Comparison of ENCODE assay signal across 16 mouse cellular contexts in genomic region chr2:84025217-84025616, GRCm38 (mm10). TPM values are rescaled to one million over a fixed set of nuclear protein-coding genes. Genes with fewer than 3 reads are reported as not detected.
DNase-seq lines count a peak whose midpoint lies in the region; ATAC-seq and TF ChIP-seq lines count a peak whose summit lies in the region.
"Had no signal": no experiment of that assay in that cellular context is flagged by ENCODE, and none has a peak within 500 bp of the region (broad histone marks: within the 10 kb centered on the region; RNA-seq: fewer than 3 reads in every experiment).

No protein-coding gene starts in this region.

- ATAC-seq in midbrain, embryonic 12.5 days (ENCODE audit: low FRiP score, low read depth) = peak; percentile 41; the same call in 1 of the 2 replicates
- no peak for ATAC-seq in liver, postnatal 0 days
- no peak for ATAC-seq in erythroblast, adult 5-6 weeks (replicated peaks; ENCODE audit: low FRiP score, poor library complexity, severe bottlenecking)
- ATAC-seq: activated CD4-positive, CD25-positive, alpha-beta regulatory T cell, adult 4 months; liver, embryonic 12.5 days had no signal

- H3K9ac ChIP-seq in midbrain, embryonic 12.5 days (replicated peaks) = no peak overlapping the region
- H3K9ac ChIP-seq in liver, postnatal 0 days (replicated peaks) = no peak overlapping the region
- H3K9ac ChIP-seq: liver, embryonic 12.5 days; neural tube, embryonic 13.5 days had no signal

- DNase-seq in cerebellum, postnatal 10 days = peak; percentile 10 to 12
- DNase-seq in cerebellum, adult 9-11 months = no peak
- DNase-seq in midbrain, embryonic 10.5 days (ENCODE audit: low spot score) = no peak
- DNase-seq in heart, adult 9 months (ENCODE audit: low spot score in 2 of 2) = peak; percentile 80 to 84
- DNase-seq in skeletal muscle tissue, adult 2 months (ENCODE audit: low read depth, low spot score) = peak; percentile 78
- no peak for DNase-seq in liver, postnatal 0 days
- DNase-seq: right cerebral cortex, postnatal 25 days had no signal

- no peaks in the 10 kb centered on the region for H3K9me3 ChIP-seq in midbrain, embryonic 12.5 days
- no peaks in the 10 kb centered on the region for H3K9me3 ChIP-seq in midbrain, embryonic 10.5 days (replicated peaks)
- H3K9me3 ChIP-seq in liver, postnatal 0 days (ENCODE audit: low read length) = no peaks in the 10 kb centered on the region
- H3K9me3 ChIP-seq: hindbrain, embryonic 10.5 days; liver, embryonic 12.5 days; megakaryocyte, embryonic 14.5 days; neural tube, embryonic 13.5 days had no signal

- no peak for TF ChIP-seq CTCF in liver, postnatal 0 days (IDR thresholded peaks at IDR 0.05; ENCODE audit: low read depth)

- H3K27me3 ChIP-seq in midbrain, embryonic 12.5 days = no peaks in the 10 kb centered on the region
- H3K27me3 ChIP-seq in midbrain, embryonic 10.5 days (ENCODE audit: low read depth, poor library complexity, severe bottlenecking) = no peaks in the 10 kb centered on the region
- no peaks in the 10 kb centered on the region for H3K27me3 ChIP-seq in liver, postnatal 0 days (ENCODE audit: insufficient read depth, low read length)
- H3K27me3 ChIP-seq: liver, embryonic 12.5 days; megakaryocyte, embryonic 14.5 days; neural tube, embryonic 13.5 days had no signal

- no peaks in the 10 kb centered on the region for H3K36me3 ChIP-seq in midbrain, embryonic 12.5 days
- no peaks in the 10 kb centered on the region for H3K36me3 ChIP-seq in midbrain, embryonic 10.5 days
- no peaks in the 10 kb centered on the region for H3K36me3 ChIP-seq in liver, postnatal 0 days (replicated peaks; ENCODE audit: insufficient read depth, low read length)
- H3K36me3 ChIP-seq: hindbrain, embryonic 10.5 days; liver, embryonic 12.5 days; neural tube, embryonic 13.5 days had no signal

- TF ChIP-seq EP300 in liver, postnatal 0 days (IDR thresholded peaks at IDR 0.05; ENCODE audit: low read depth) = no peak

- no peak overlapping the region for H3K27ac ChIP-seq in midbrain, embryonic 12.5 days (replicated peaks)
- no peak overlapping the region for H3K27ac ChIP-seq in midbrain, embryonic 10.5 days (replicated peaks)
- no peak overlapping the region for H3K27ac ChIP-seq in liver, postnatal 0 days (ENCODE audit: low read depth)
- H3K27ac ChIP-seq: hindbrain, embryonic 10.5 days; liver, embryonic 12.5 days; neural tube, embryonic 13.5 days had no signal

- no peak overlapping the region for H3K4me2 ChIP-seq in midbrain, embryonic 12.5 days (replicated peaks)
- H3K4me2 ChIP-seq in liver, postnatal 0 days (ENCODE audit: low read depth, low read length) = no peak overlapping the region
- H3K4me2 ChIP-seq: liver, embryonic 12.5 days; neural tube, embryonic 13.5 days had no signal

- WGBS in midbrain, embryonic 12.5 days = 31% methylated on average over 4 of the region's 4 CpGs
- 54% methylated on average over 4 of the region's 4 CpGs for WGBS in midbrain, embryonic 10.5 days
- 77% methylated on average over 4 of the region's 4 CpGs for WGBS in liver, postnatal 0 days (ENCODE audit: insufficient replicate concordance)

- H3K4me3 ChIP-seq in midbrain, embryonic 12.5 days = no peak overlapping the region
- no peak overlapping the region for H3K4me3 ChIP-seq in midbrain, embryonic 10.5 days
- H3K4me3 ChIP-seq in liver, postnatal 0 days (ENCODE audit: low read depth, low read length) = no peak overlapping the region
- H3K4me3 ChIP-seq: hindbrain, embryonic 10.5 days; liver, embryonic 12.5 days; megakaryocyte, embryonic 14.5 days; neural tube, embryonic 13.5 days had no signal

- peaks cover 4% of the 10 kb centered on the region; the same call in 1 of the 2 replicates for H3K4me1 ChIP-seq in midbrain, embryonic 12.5 days
- no peaks in the 10 kb centered on the region for H3K4me1 ChIP-seq in midbrain, embryonic 10.5 days
- H3K4me1 ChIP-seq in liver, postnatal 0 days (ENCODE audit: insufficient read depth) = 0 out of 2 replicates have a peak, but pooled peaks cover 3% of the 10 kb centered on the region
- H3K4me1 ChIP-seq: hindbrain, embryonic 10.5 days; neural tube, embryonic 13.5 days had no signal

RNA-seq across cellular contexts. Expression of gene Gm13691, which starts 34.9 kb away (rescaled TPM):
- not detected in 2 replicates for polyA plus RNA-seq in midbrain, embryonic 12.5 days (2016; fragmentation: Nextera tagmentation; extraction: Ambion mirVana)
- polyA plus RNA-seq in midbrain, embryonic 10.5 days (2016; fragmentation: Nextera tagmentation; extraction: Ambion mirVana) = not detected in 2 replicates
- polyA plus RNA-seq in liver, postnatal 0 days (2015; fragmentation: Nextera tagmentation; extraction: Ambion mirVana) = not detected in 2 replicates
- total RNA-seq in erythroblast, adult 5-6 weeks (2015; ENCODE audit: low replicate concordance) = not detected in 2 replicates
- 0.14 TPM in 1 of 2 replicates, not detected in the other for total RNA-seq in erythroblast, adult 5-6 weeks (2017; ENCODE audit: low replicate concordance)
- polyA plus RNA-seq: activated CD4-positive, CD25-positive, alpha-beta regulatory T cell, adult 4 months; hindbrain, embryonic 10.5 days; kidney, embryonic 14.5 days; liver, embryonic 12.5 days; neural tube, embryonic 13.5 days had no signal

RNA-seq across cellular contexts. Expression of gene Gm13697, which starts 40.7 kb away (rescaled TPM):
- not detected in 2 replicates for polyA plus RNA-seq in midbrain, embryonic 12.5 days (2016; fragmentation: Nextera tagmentation; extraction: Ambion mirVana)
- polyA plus RNA-seq in midbrain, embryonic 10.5 days (2016; fragmentation: Nextera tagmentation; extraction: Ambion mirVana) = not detected in 2 replicates
- polyA plus RNA-seq in liver, postnatal 0 days (2015; fragmentation: Nextera tagmentation; extraction: Ambion mirVana) = not detected in 2 replicates
- not detected in 2 replicates for total RNA-seq in erythroblast, adult 5-6 weeks (2015; ENCODE audit: low replicate concordance)
- 0.42 TPM in 1 of 2 replicates, not detected in the other for total RNA-seq in erythroblast, adult 5-6 weeks (2017; ENCODE audit: low replicate concordance)
- polyA plus RNA-seq: activated CD4-positive, CD25-positive, alpha-beta regulatory T cell, adult 4 months; hindbrain, embryonic 10.5 days; kidney, embryonic 14.5 days; liver, embryonic 12.5 days; neural tube, embryonic 13.5 days had no signal

RNA-seq across cellular contexts. Expression of gene Gm13694, which starts 46.5 kb away (rescaled TPM):
- not detected in 2 replicates for polyA plus RNA-seq in midbrain, embryonic 12.5 days (2016; fragmentation: Nextera tagmentation; extraction: Ambion mirVana)
- not detected in 2 replicates for polyA plus RNA-seq in midbrain, embryonic 10.5 days (2016; fragmentation: Nextera tagmentation; extraction: Ambion mirVana)
- not detected in 2 replicates for polyA plus RNA-seq in liver, postnatal 0 days (2015; fragmentation: Nextera tagmentation; extraction: Ambion mirVana)
- total RNA-seq in erythroblast, adult 5-6 weeks (2015; ENCODE audit: low replicate concordance) = not detected in 2 replicates
- total RNA-seq in erythroblast, adult 5-6 weeks (2017; ENCODE audit: low replicate concordance) = 0.42 TPM in 1 of 2 replicates, not detected in the other
- polyA plus RNA-seq: activated CD4-positive, CD25-positive, alpha-beta regulatory T cell, adult 4 months; hindbrain, embryonic 10.5 days; kidney, embryonic 14.5 days; liver, embryonic 12.5 days; neural tube, embryonic 13.5 days had no signal

RNA-seq across cellular contexts. Expression of gene Gm13696, which starts 52.3 kb away (rescaled TPM):
- not detected in 2 replicates for polyA plus RNA-seq in midbrain, embryonic 12.5 days (2016; fragmentation: Nextera tagmentation; extraction: Ambion mirVana)
- not detected in 2 replicates for polyA plus RNA-seq in midbrain, embryonic 10.5 days (2016; fragmentation: Nextera tagmentation; extraction: Ambion mirVana)
- not detected in 2 replicates for polyA plus RNA-seq in liver, postnatal 0 days (2015; fragmentation: Nextera tagmentation; extraction: Ambion mirVana)
- not detected in 2 replicates for total RNA-seq in erythroblast, adult 5-6 weeks (2015; ENCODE audit: low replicate concordance)
- total RNA-seq in erythroblast, adult 5-6 weeks (2017; ENCODE audit: low replicate concordance) = 0.42 TPM in 1 of 2 replicates, not detected in the other
- polyA plus RNA-seq: activated CD4-positive, CD25-positive, alpha-beta regulatory T cell, adult 4 months; hindbrain, embryonic 10.5 days; kidney, embryonic 14.5 days; liver, embryonic 12.5 days; neural tube, embryonic 13.5 days had no signal

RNA-seq across cellular contexts. Expression of gene Gm13695, which starts 58.1 kb away (rescaled TPM):
- polyA plus RNA-seq in midbrain, embryonic 12.5 days (2016; fragmentation: Nextera tagmentation; extraction: Ambion mirVana) = not detected in 2 replicates
- polyA plus RNA-seq in midbrain, embryonic 10.5 days (2016; fragmentation: Nextera tagmentation; extraction: Ambion mirVana) = not detected in 2 replicates
- polyA plus RNA-seq in liver, postnatal 0 days (2015; fragmentation: Nextera tagmentation; extraction: Ambion mirVana) = not detected in 2 replicates
- not detected in 2 replicates for total RNA-seq in erythroblast, adult 5-6 weeks (2015; ENCODE audit: low replicate concordance)
- total RNA-seq in erythroblast, adult 5-6 weeks (2017; ENCODE audit: low replicate concordance) = 0.42 TPM in 1 of 2 replicates, not detected in the other
- total RNA-seq: ES-E14 had no signal
- polyA plus RNA-seq: activated CD4-positive, CD25-positive, alpha-beta regulatory T cell, adult 4 months; hindbrain, embryonic 10.5 days; kidney, embryonic 14.5 days; liver, embryonic 12.5 days; neural tube, embryonic 13.5 days had no signal

Comparison
In these comparisons a context has a peak if more than half of its experiments do, and no peak if none do; other contexts are left out.
1. DNase-seq: peak in cerebellum, postnatal 10 days (2 of 2), heart, adult 9 months (2 of 2) and skeletal muscle tissue, adult 2 months (single experiment); none in cerebellum, adult 9-11 months (single experiment), midbrain, embryonic 10.5 days (single experiment) and liver, postnatal 0 days (single experiment).